ENCODE assay signal across 8 mouse cellular contexts in the genomic region with DNA sequence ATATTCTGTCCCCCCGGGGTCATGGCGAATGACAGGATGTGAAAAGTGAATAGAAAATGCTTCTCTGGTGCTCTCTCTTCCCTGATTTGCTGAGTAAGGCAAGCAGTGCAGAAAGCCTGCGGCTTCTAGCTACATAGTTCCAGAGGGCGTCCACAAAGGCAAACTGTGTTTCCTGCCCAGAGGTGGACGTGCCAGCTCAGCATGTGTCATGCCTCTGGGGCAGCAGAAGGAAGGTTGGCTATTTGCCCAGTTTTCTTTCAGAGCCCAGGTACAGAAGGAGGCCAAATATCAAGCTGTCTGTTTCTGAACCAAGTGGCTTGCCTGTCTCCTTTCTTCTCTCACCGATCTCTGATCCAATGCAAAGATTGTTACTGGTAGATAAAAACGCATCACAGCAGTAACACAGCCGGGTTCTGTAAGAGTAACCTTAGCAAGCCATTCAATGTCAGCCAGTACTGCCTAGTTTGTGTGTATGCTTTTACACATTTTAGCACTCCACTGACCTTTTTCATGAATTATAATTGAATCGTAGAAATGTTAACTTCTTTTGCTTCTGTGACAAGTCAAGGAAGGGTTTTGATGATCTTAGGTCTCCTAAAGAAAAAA.
DNase-seq lines count a peak whose midpoint lies in the region; ATAC-seq and TF ChIP-seq lines count a peak whose summit lies in the region.

No protein-coding gene starts in this region.

- TF ChIP-seq CTCF in E14TG2a.4 (conservative IDR thresholded peaks at IDR 0.05; ENCODE audit: low read length) = no peak

- no peaks in the 10 kb centered on the region for H3K9me3 ChIP-seq in forebrain, embryonic 14.5 days (replicated peaks; ENCODE audit: control insufficient read depth, low read length)
- no peaks in the 10 kb centered on the region for H3K9me3 ChIP-seq in forebrain, embryonic 12.5 days
- no peaks in the 10 kb centered on the region for H3K9me3 ChIP-seq in E14TG2a.4 (ENCODE audit: low read length)
- no peaks in the 10 kb centered on the region for H3K9me3 ChIP-seq in embryonic facial prominence, embryonic 13.5 days
- no peaks in the 10 kb centered on the region for H3K9me3 ChIP-seq in intestine, embryonic 14.5 days (ENCODE audit: control insufficient read depth, low read length)
- no peaks in the 10 kb centered on the region for H3K9me3 ChIP-seq in stomach, embryonic 16.5 days (replicated peaks; ENCODE audit: control insufficient read depth, low read length)

- H3K27ac ChIP-seq in forebrain, embryonic 14.5 days (ENCODE audit: low read depth, low read length) = no peak overlapping the region
- no peak overlapping the region for H3K27ac ChIP-seq in forebrain, embryonic 12.5 days
- no peak overlapping the region for H3K27ac ChIP-seq in embryonic facial prominence, embryonic 13.5 days
- H3K27ac ChIP-seq in intestine, embryonic 14.5 days (ENCODE audit: low read depth) = no peak overlapping the region
- no peak overlapping the region for H3K27ac ChIP-seq in stomach, embryonic 16.5 days (ENCODE audit: low read length)

- H3K36me3 ChIP-seq in forebrain, embryonic 14.5 days (ENCODE audit: control insufficient read depth, insufficient read depth, low read length) = no peaks in the 10 kb centered on the region
- no peaks in the 10 kb centered on the region for H3K36me3 ChIP-seq in forebrain, embryonic 12.5 days (replicated peaks)
- H3K36me3 ChIP-seq in E14TG2a.4 (ENCODE audit: insufficient read depth, low read length) = no peaks in the 10 kb centered on the region
- no peaks in the 10 kb centered on the region for H3K36me3 ChIP-seq in embryonic facial prominence, embryonic 13.5 days
- H3K36me3 ChIP-seq in intestine, embryonic 14.5 days (ENCODE audit: control insufficient read depth, insufficient read depth, low read length) = no peaks in the 10 kb centered on the region
- no peaks in the 10 kb centered on the region for H3K36me3 ChIP-seq in stomach, embryonic 16.5 days (ENCODE audit: control insufficient read depth, insufficient read depth, low read length)

- no peak overlapping the region for H3K4me3 ChIP-seq in forebrain, embryonic 14.5 days (ENCODE audit: low read depth, low read length)
- no peak overlapping the region for H3K4me3 ChIP-seq in forebrain, embryonic 12.5 days (replicated peaks)
- H3K4me3 ChIP-seq in E14TG2a.4 (replicated peaks; ENCODE audit: low read length) = 0 out of 2 replicates have a peak overlapping the region, but pooled peaks have one; percentile 7
- H3K4me3 ChIP-seq in embryonic facial prominence, embryonic 13.5 days = no peak overlapping the region
- no peak overlapping the region for H3K4me3 ChIP-seq in intestine, embryonic 14.5 days (ENCODE audit: low read depth, low read length)
- H3K4me3 ChIP-seq in stomach, embryonic 16.5 days (replicated peaks; ENCODE audit: low read length) = no peak overlapping the region

- H3K27me3 ChIP-seq in forebrain, embryonic 14.5 days (replicated peaks; ENCODE audit: control insufficient read depth, insufficient read depth, low read length) = no peaks in the 10 kb centered on the region
- H3K27me3 ChIP-seq in forebrain, embryonic 12.5 days = no peaks in the 10 kb centered on the region
- H3K27me3 ChIP-seq in E14TG2a.4 (ENCODE audit: insufficient read depth, low read length) = no peaks in the 10 kb centered on the region
- no peaks in the 10 kb centered on the region for H3K27me3 ChIP-seq in embryonic facial prominence, embryonic 13.5 days
- no peaks in the 10 kb centered on the region for H3K27me3 ChIP-seq in intestine, embryonic 14.5 days (replicated peaks; ENCODE audit: control insufficient read depth, insufficient read depth, low read length)
- H3K27me3 ChIP-seq in stomach, embryonic 16.5 days (ENCODE audit: control insufficient read depth, insufficient read depth, low read length) = no peaks in the 10 kb centered on the region

- H3K4me1 ChIP-seq in forebrain, embryonic 14.5 days (ENCODE audit: control insufficient read depth, insufficient read depth, low read length) = no peaks in the 10 kb centered on the region
- 0 out of 2 replicates have a peak, but pooled peaks cover 4% of the 10 kb centered on the region for H3K4me1 ChIP-seq in forebrain, embryonic 12.5 days
- peaks cover 4% of the 10 kb centered on the region; the same call in 1 of the 2 replicates for H3K4me1 ChIP-seq in E14TG2a.4 (replicated peaks; ENCODE audit: low read depth, low read length)
- H3K4me1 ChIP-seq in embryonic facial prominence, embryonic 13.5 days = peaks cover 6% of the 10 kb centered on the region; the same call in 1 of the 2 replicates
- no peaks in the 10 kb centered on the region for H3K4me1 ChIP-seq in intestine, embryonic 14.5 days (replicated peaks; ENCODE audit: control insufficient read depth, insufficient read depth, low read length)
- no peaks in the 10 kb centered on the region for H3K4me1 ChIP-seq in stomach, embryonic 16.5 days (ENCODE audit: control insufficient read depth, insufficient read depth, low read length)

- no peak overlapping the region for H3K4me2 ChIP-seq in forebrain, embryonic 14.5 days (ENCODE audit: low read length)
- no peak overlapping the region for H3K4me2 ChIP-seq in forebrain, embryonic 12.5 days
- peak overlapping the region; percentile 24 for H3K4me2 ChIP-seq in embryonic facial prominence, embryonic 13.5 days
- no peak overlapping the region for H3K4me2 ChIP-seq in intestine, embryonic 14.5 days (ENCODE audit: low read length)
- H3K4me2 ChIP-seq in stomach, embryonic 16.5 days (ENCODE audit: low read depth, low read length) = no peak overlapping the region

- no peak overlapping the region for H3K9ac ChIP-seq in forebrain, embryonic 14.5 days (ENCODE audit: low read length)
- no peak overlapping the region for H3K9ac ChIP-seq in forebrain, embryonic 12.5 days
- H3K9ac ChIP-seq in embryonic facial prominence, embryonic 13.5 days = no peak overlapping the region
- no peak overlapping the region for H3K9ac ChIP-seq in intestine, embryonic 14.5 days (ENCODE audit: low read length)
- H3K9ac ChIP-seq in stomach, embryonic 16.5 days (ENCODE audit: low read length) = no peak overlapping the region

- WGBS in forebrain, embryonic 14.5 days = 44% methylated on average over 9 of the region's 9 CpGs
- 73% methylated on average over 9 of the region's 9 CpGs for WGBS in forebrain, embryonic 12.5 days
- 42% methylated on average over 9 of the region's 9 CpGs for WGBS in embryonic facial prominence, embryonic 13.5 days
- WGBS in intestine, embryonic 14.5 days = 66% methylated on average over 9 of the region's 9 CpGs
- WGBS in stomach, embryonic 16.5 days = 55% methylated on average over 9 of the region's 9 CpGs

- peak; percentile 60 for DNase-seq in forebrain, embryonic 14.5 days (ENCODE audit: low spot score)
- no peak for DNase-seq in intestine, embryonic 14.5 days (ENCODE audit: low spot score)
- no peak for DNase-seq in frontal cortex, postnatal 14 days (ENCODE audit: low spot score in 2 of 2)
- DNase-seq in thymus, adult 18-20 months = no peak

- ATAC-seq in forebrain, embryonic 14.5 days = peak; percentile 66
- no peak for ATAC-seq in forebrain, embryonic 12.5 days (ENCODE audit: low FRiP score)
- ATAC-seq in embryonic facial prominence, embryonic 13.5 days (ENCODE audit: insufficient number of reproducible peaks, insufficient read depth, low FRiP score, low TSS enrichment, low read depth) = no peak
- ATAC-seq in intestine, embryonic 14.5 days (replicated peaks; ENCODE audit: low FRiP score, low TSS enrichment, low read depth) = 0 out of 2 replicates have a peak, but pooled peaks have one; percentile 50
- peak; percentile 86 for ATAC-seq in stomach, embryonic 16.5 days (ENCODE audit: insufficient read depth, low FRiP score)

Comparison
In these comparisons a context has a peak if more than half of its experiments do, and no peak if none do; other contexts are left out.
1. ATAC-seq: peak in forebrain, embryonic 14.5 days (single experiment), intestine, embryonic 14.5 days (single experiment) and stomach, embryonic 16.5 days (single experiment); none in forebrain, embryonic 12.5 days (single experiment) and embryonic facial prominence, embryonic 13.5 days (single experiment).